Mouse (Mus musculus): ENCODE measurements around the gene Ctss.
"Not testable (repeated sequence)": the region's sequence is repeated elsewhere in the genome, so short reads cannot be mapped to it uniquely, and the experiment has no call there.

The Ctss gene

GRCm38 (mm10) chr3:95533364-95533763 is 6.8 kb downstream of the Ctss start:
- DNase-seq (ENCODE audit: low read depth, low spot score): no peak

DNA sequence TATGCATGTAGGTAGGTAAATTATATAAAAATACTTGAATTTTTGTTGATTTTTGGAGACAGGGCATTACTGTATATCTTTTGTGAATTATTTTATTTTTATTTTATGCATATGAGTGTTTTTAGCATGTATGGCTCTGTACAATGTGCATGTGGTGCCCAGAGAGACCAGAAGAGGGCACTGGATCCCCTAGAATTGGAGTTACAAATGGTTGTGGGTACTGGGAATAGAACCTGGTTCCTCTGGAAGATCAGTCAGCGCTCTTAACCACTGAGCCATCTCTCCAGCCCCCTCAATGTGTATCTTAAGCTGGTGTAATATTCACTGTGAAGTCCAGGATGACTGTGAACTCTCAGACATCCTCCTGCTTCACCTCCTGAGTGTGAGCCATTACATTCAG is 8.3 kb downstream of the Ctss start:
- DNase-seq (ENCODE audit: low read depth, low spot score): no peak

- DNase-seq (ENCODE audit: low read depth, low spot score): no peak
Measured at GRCm38 (mm10) chr3:95538936-95539335, 12.3 kb downstream of the Ctss start.

- no peak for DNase-seq (ENCODE audit: low read depth, low spot score)
Measured at GRCm38 (mm10) chr3:95539837-95540236, 13.3 kb downstream of the Ctss start.

DNA sequence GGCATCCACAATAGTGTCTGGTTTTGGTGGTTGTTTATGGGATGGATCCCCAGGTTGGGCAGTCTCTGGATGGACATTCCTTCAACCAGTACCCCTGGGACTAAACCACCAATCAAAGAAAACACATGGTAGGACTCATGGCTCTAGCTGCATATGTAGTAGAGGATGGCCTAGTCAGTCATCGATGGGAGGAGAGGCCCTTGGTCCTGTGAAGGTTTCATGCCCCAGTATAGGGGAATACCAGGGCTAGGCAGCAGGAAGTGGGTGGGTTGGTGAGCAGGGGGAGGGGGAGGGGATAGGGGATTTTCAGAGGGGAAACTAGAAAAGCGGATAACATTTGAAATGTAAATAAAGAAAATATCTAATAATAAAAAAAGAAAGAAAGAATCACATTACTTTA is 14.6 kb downstream of the Ctss start:
- DNase-seq (ENCODE audit: low read depth, low spot score): not testable (repeated sequence)

DNA sequence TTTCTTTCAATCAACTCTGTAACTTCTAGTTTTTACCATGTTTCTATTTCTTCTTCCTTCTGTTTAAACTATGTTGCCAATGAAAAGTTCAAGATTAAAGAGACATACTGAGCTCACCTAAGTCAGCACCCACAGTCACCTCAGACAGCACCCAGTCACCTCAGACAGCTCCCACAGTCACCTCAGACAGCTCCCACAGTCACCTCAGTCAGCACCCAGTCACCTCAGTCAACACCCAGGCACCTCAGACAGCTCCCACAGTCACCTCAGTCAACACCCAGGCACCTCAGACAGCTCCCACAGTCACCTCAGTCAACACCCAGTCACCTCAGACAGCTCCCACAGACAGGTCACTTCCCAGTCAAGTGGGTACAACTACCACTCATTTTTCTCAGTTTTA is 15.6 kb downstream of the Ctss start:
- no peak for DNase-seq (ENCODE audit: low read depth, low spot score)

DNA sequence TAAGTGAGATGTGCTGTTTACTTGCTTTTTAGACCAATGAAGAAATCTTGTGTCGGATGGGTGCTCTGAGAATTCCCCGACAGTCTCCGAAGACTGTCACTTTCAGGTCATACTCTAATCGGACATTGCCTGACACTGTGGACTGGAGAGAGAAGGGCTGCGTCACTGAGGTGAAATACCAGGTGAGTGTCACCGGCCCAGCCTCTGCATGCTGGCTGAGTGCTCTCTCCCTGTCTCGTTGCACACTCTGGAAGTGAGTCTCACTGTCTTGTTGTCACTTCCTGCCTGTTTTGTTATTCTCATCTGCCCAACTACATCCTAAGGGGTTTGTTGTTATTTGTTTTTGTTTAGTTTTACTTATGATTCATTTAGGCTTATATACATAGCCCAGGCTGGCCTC is 16.4 kb downstream of the Ctss start:
- DNase-seq (ENCODE audit: low read depth, low spot score): no peak

DNA sequence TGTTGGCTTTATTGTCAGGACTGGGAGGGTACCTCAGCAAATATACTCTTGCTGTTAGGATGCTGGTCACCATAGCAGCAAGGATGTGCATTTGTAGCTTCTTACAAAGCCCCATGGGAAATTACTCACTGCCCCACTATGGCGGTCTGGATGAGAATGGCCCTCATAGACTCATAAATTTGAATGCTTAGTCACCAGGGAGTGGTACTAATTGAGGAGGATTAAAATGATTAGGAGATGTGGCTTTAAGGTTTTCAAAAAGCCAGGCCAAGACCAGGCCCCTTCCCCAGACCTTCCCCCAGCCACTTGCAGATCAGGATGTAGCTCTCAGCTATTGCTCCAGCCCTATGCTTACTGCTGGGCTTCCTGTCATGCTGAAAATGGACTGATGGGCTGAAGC is 23.6 kb downstream of the Ctss start:
- no peak for DNase-seq (ENCODE audit: low read depth, low spot score)

DNA sequence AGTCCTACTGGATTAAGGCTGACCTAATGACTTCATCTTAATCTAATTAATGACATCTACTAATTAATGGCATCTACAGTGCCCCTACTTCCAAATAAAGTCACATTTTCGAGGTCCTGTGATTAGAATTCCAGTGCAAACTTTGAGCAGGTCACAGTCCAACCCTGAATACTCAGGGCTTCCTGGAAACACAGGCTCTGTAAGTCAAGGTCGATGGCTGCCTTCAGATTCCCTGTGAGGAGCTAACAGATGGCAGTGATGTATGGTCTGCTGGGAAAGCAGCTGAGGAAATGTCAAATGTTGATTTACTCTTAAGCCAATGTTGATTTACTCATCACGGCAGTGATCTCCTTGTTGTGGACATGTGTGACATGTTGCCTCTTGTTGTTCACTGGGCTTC is 27.4 kb downstream of the Ctss start:
- peak; percentile 1 for DNase-seq (ENCODE audit: low read depth, low spot score)

DNA sequence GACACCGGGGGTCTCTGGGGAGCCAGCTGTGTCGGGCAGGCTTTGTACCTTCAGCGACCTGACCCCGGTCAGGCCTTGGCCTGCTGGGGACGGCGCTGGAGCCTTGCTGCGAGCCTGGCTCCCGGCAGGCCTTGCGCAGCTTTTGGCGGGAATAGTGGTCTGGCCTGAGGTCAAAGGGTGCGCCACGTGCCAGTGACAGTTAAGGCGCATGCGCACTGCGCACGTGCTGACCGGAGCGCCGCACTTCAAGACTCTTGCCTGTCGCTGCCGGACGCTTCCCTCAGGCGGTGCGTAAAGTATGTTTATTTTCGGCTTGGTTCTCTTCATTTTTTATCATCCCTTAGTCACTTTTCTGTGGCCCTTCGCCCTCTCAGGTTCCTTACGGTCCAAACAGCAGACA is 32.9 kb downstream of the Ctss start, which contains the start of gene Hormad1:
Gene Hormad1, plus strand, starts transcription at position 241 of the 400 bp plus-strand sequence.
- DNase-seq (ENCODE audit: low read depth, low spot score): no peak

GRCm38 (mm10) chr3:95560738-95561137 is 34.2 kb downstream of the Ctss start:
- DNase-seq (ENCODE audit: low read depth, low spot score): no peak

DNA sequence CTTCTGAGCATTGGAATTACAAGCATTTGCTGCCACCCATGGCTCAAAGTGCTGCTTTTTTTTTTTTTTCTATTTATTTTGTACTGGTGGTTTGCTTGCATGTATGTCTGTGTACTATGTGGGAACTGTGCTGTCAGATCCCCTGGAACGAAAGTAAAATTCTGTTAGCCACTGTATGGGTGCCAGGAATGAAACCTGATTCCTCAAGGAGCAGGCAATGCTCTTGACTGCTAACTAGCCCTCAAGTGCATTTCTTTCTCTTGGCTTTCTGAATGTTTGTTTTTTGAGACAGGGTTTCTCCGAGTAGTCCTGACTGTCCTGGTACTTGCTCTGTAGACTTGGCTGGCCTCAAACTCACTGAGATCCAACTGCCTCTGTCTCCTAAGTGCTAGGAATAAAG is 35.2 kb downstream of the Ctss start:
- DNase-seq (ENCODE audit: low read depth, low spot score): no peak

- DNase-seq (ENCODE audit: low read depth, low spot score): no peak
Measured at GRCm38 (mm10) chr3:95569585-95569984, 43.0 kb downstream of the Ctss start.

DNA sequence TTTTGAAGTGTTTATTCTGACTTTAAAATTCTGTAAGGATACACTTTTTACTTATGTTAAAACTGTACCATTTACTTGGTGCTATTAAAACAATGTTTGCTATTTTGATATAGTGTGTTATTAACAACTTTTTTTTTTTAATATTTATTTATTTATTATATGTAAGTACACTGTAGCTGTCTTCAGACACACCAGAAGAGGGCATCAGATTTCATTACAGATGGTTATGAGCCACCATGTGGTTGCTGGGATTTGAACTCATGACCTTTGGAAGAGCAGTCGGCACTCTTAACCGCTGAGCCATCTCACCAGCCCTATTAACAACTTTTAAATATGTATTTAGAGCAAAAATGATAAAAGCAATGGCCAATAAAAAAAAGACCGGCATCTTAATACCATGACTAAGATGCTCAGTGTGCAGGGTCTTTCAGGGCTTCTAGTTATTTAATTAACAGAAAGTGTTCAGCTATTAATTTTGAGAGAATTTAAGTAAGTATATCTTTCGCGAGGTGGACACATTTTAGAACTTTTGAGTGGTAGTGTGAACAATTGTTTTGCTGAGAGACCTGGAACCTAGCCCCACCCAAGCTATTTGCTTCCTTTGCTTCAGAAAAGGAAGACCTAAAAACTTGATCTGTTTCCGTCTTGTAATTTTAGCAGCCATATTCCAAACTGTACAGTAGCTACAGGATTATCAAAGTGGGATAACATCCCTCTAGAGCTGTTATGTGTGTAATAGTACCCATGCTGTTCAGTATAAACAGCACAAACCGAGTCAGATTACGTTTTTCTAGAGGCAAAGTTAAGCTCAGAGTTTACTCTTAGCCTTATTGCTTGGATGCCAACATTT is 61.4 kb downstream of the Ctss start:
- DNase-seq (ENCODE audit: low read depth, low spot score): no peak

GRCm38 (mm10) chr3:95588604-95589086 is 62.1 kb downstream of the Ctss start, which contains the start of gene Golph3l:
Gene Golph3l (plus strand): TSS chr3:95588934.
- DNase-seq (ENCODE audit: low read depth, low spot score): peak; percentile 92

- no peak for DNase-seq (ENCODE audit: low read depth, low spot score)
Measured at GRCm38 (mm10) chr3:95598734-95599133, 72.1 kb downstream of the Ctss start.

DNA sequence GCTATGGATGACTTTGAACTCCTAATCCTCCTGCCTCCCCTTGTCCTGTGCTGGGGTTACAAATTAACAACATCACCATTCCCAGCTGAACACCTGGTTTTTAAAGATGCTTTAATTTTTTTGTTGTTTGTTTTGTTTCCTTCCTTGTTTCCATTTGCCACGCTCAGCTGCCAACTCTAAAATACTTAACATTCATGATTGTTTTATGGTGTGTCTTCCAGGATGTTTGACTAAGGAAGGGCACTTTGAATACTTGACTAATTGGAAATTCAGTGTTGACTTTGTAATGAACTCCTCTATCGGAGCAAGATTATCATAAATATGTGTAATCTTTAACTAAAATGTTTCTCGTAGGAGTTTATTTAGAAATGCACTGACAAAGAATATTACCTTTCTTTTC is 74.7 kb downstream of the Ctss start:
- DNase-seq (ENCODE audit: low read depth, low spot score): no peak

Measured in embryo, embryonic 11.5 days (tissue).